Mouse (Mus musculus): ENCODE measurements around the gene Il12a. TPM values are rescaled to one million over a fixed set of nuclear protein-coding genes. Genes with fewer than 3 reads are reported as not detected.
"Not testable (repeated sequence)": the region's sequence is repeated elsewhere in the genome, so short reads cannot be mapped to it uniquely, and the experiment has no call there.

Il12a gene
- polyA plus RNA-seq, 1 experiment from 2014 or later: not detected

DNA sequence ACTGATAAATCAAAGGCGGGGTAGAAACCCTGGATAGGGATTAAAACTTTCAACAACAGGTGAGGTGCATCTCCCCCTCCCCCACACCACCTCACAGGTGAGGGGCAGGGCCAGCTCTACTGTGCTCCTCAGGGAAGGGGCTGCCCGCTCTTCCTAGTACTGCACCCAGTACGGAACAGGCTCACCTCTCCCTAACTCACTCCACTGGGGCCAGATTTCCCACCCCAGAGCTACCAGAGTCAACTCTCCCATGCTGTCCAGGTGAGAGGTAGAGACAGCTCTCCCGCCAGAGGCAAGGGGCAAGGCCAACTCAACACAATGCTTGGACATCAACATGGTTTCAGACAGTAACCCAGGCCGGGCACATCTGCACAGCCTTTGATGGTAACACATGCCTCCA lies 21.1 kb downstream of the Il12a start:
- 90% methylated on average over 5 of the region's 5 CpGs for WGBS
- Histone ChIP-seq H3K4me1 (ENCODE audit: control insufficient read depth, insufficient read depth, low read length) (no peaks in the 10 kb centered on the region), H3K4me2 (ENCODE audit: low read depth, low read length) (no peak overlapping the region), H3K27ac (ENCODE audit: low read depth, low read length) (no peak overlapping the region), H3K4me3 (ENCODE audit: low read depth, low read length) (no peak overlapping the region), H3K9ac (replicated peaks; ENCODE audit: low read depth, low read length) (no peak overlapping the region), H3K27me3 (ENCODE audit: control insufficient read depth, insufficient read depth, low read length) (no peaks in the 10 kb centered on the region), H3K9me3 (ENCODE audit: control insufficient read depth, low read length) (no peaks in the 10 kb centered on the region), H3K36me3 (ENCODE audit: control insufficient read depth, insufficient read depth, low read length) (no peaks in the 10 kb centered on the region)
- ATAC-seq (ENCODE audit: low read depth): no peak

DNA sequence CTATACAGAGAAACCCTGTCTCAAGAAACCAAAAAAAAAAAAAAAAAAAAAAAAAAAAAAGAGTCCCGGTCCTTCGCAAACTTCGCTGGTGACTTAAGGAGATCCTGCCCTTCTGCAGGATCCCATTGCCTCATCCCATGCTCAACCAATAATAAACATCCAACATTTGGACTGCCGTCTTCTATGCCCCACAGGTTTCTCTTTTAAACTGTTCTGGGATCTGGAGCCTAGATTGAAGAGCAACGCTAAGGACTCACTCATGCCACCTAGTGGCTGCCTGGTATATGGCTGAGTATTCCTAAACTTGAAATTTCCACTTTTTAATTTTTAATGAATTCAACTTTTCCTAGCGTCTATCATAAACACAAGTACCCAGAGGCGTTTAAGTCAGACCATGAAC lies 23.1 kb downstream of the Il12a start:
- Histone ChIP-seq H3K9me3 (ENCODE audit: control insufficient read depth, low read length) (no peaks in the 10 kb centered on the region), H3K4me3 (ENCODE audit: low read depth, low read length) (no peak overlapping the region), H3K27ac (ENCODE audit: low read depth, low read length) (no peak overlapping the region), H3K27me3 (ENCODE audit: control insufficient read depth, insufficient read depth, low read length) (no peaks in the 10 kb centered on the region), H3K4me1 (ENCODE audit: control insufficient read depth, insufficient read depth, low read length) (no peaks in the 10 kb centered on the region), H3K4me2 (ENCODE audit: low read depth, low read length) (no peak overlapping the region), H3K9ac (replicated peaks; ENCODE audit: low read depth, low read length) (no peak overlapping the region), H3K36me3 (ENCODE audit: control insufficient read depth, insufficient read depth, low read length) (no peaks in the 10 kb centered on the region)
- ATAC-seq (ENCODE audit: low read depth): no peak
- 14% methylated on average over 7 of the region's 7 CpGs for WGBS

DNA sequence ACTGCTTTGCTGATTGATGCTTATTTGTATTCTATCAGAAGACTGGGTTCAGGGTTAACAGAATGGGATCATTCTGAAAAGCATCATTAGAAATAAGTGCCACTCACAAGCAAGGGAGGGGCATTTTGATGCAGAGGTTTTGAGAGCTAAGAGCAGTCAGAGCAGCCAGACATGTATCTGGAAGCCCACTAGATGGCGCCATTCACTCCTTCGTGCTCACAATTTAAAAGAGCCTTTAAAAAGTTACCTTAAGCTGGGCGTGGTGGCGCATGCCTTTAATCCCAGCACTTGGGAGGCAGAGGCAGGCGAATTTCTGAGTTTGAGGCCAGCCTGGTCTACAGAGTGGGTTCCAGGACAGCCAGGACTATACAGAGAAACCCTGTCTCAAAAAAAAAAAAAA lies 26.9 kb downstream of the Il12a start:
- H3K4me1 ChIP-seq (ENCODE audit: control insufficient read depth, insufficient read depth, low read length); H3K9ac ChIP-seq (replicated peaks; ENCODE audit: low read depth, low read length); H3K27me3 ChIP-seq (ENCODE audit: control insufficient read depth, insufficient read depth, low read length); H3K27ac ChIP-seq (ENCODE audit: low read depth, low read length); H3K36me3 ChIP-seq (ENCODE audit: control insufficient read depth, insufficient read depth, low read length); H3K4me3 ChIP-seq (ENCODE audit: low read depth, low read length); H3K4me2 ChIP-seq (ENCODE audit: low read depth, low read length); ATAC-seq (ENCODE audit: low read depth); H3K9me3 ChIP-seq (ENCODE audit: control insufficient read depth, low read length): not testable (repeated sequence)
- 41% methylated on average over 5 of the region's 5 CpGs for WGBS

DNA sequence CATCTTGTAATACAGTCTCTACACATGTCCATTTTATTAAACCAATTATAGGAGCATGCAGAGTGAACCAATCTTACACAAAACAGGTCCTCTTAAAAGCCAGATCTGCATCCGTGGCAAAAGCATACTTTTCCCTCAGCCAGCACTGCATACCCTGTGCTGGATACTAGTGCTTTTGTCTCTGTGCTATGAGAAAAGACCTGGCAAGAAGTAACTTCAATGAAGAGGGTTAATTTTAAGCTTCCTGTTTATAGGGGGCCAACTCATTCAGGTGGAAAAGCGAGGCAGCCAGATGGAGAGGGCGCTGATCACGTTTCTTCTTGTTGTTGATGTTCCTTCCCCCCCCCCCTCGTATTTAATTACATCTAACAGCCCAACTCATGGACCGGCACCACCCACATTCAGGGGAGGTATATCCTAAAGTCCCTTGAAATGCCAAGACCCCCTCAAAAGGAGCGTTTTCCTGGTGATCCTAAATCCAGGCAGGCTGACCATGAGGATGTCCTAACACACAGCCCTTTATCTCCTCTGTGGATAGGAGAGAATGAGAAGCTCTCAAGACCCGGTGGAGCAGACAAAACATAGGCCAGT lies 28.9 kb downstream of the Il12a start:
- H3K4me1 ChIP-seq (ENCODE audit: control insufficient read depth, insufficient read depth, low read length): no peaks in the 10 kb centered on the region
- no peak overlapping the region for H3K9ac ChIP-seq (replicated peaks; ENCODE audit: low read depth, low read length)
- 78% methylated on average over 8 of the region's 8 CpGs for WGBS
- H3K9me3 ChIP-seq (ENCODE audit: control insufficient read depth, low read length): no peaks in the 10 kb centered on the region
- no peaks in the 10 kb centered on the region for H3K27me3 ChIP-seq (ENCODE audit: control insufficient read depth, insufficient read depth, low read length)
- H3K4me2 ChIP-seq (ENCODE audit: low read depth, low read length): no peak overlapping the region
- H3K4me3 ChIP-seq (ENCODE audit: low read depth, low read length): no peak overlapping the region
- no peak overlapping the region for H3K27ac ChIP-seq (ENCODE audit: low read depth, low read length)
- ATAC-seq (ENCODE audit: low read depth): no peak
- no peaks in the 10 kb centered on the region for H3K36me3 ChIP-seq (ENCODE audit: control insufficient read depth, insufficient read depth, low read length)

DNA sequence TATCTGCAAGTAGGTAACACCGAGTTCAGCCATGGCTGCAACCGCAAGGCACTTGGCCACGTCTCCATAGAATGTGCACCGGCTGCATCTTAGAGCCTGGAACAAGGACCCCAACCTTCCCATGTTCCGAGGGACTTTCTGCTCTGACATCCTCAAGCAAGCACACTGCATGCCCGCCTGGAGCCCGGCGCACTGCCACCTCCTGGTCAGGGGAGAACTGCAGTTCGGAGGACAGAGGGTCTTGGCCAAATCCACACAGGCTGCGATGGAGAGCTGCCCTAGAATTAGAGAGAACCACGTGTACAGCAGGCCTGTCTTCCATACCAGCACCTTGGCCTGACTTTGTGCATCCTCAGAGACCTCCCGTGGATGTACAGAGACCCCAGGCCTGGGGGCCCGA lies 29.8 kb downstream of the Il12a start:
- Histone ChIP-seq H3K4me3 (ENCODE audit: low read depth, low read length) (no peak overlapping the region), H3K27me3 (ENCODE audit: control insufficient read depth, insufficient read depth, low read length) (no peaks in the 10 kb centered on the region), H3K9me3 (ENCODE audit: control insufficient read depth, low read length) (no peaks in the 10 kb centered on the region), H3K27ac (ENCODE audit: low read depth, low read length) (no peak overlapping the region), H3K4me2 (ENCODE audit: low read depth, low read length) (no peak overlapping the region), H3K36me3 (ENCODE audit: control insufficient read depth, insufficient read depth, low read length) (no peaks in the 10 kb centered on the region), H3K4me1 (ENCODE audit: control insufficient read depth, insufficient read depth, low read length) (no peaks in the 10 kb centered on the region), H3K9ac (replicated peaks; ENCODE audit: low read depth, low read length) (no peak overlapping the region)
- peak; percentile 58 for ATAC-seq (ENCODE audit: low read depth)
- 46% methylated on average over 13 of the region's 13 CpGs for WGBS

DNA sequence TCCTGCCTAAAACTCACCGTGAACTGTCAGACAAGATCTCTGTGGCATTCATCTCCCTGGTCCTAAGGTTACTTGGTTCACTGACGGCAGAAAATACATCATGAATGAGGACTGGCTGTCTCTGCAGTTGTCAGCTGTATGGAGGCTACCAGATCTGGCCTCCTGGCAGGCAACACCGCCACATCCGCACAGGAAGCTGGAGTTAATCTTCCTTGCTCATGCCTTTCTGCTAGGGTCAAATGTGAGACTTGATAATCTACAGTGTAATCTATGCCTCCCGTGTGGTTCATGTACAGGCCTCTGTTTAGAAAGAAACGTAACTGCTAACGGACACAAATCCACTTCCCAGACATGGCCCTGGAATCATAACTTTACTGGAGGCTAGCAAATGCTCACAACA lies 51.5 kb downstream of the Il12a start:
- 83% methylated on average over 7 of the region's 7 CpGs for WGBS
- no peak for ATAC-seq (ENCODE audit: low read depth)

DNA sequence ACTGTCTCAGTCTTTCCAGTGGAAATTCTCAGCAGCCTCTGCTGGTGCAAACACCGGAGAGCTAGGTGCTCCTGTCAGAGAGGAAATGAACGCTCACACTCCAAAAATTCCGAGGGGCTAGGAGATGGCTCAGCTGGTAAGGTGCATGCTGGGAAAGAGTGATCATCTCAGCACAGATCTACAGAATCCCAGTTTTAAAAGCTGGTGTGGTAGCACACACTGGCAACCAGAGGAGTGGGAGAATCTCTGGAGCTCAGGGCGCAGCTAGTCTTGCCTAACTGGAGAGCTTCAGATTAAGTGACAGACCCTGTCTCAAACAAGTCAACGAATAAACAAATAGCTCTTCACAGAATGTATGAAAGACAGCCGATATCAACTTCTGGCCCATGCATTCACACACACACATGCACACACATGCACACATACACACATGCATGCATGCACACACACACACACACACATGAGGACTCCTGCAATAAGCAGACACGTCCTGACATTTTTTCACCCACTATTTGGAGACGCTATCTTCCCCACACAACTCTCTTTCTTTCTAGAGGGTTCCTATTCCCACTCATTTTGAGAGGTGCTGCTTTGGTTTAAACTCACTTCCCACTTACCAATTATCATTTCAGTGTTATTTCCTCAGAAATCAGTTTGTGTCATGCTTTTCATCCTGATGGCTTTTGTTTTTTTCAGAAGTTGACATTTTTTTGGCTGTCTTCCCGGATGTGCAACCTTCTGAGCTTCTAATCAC lies 52.5 kb downstream of the Il12a start:
- 89% methylated on average over 9 of the region's 9 CpGs for WGBS
- Histone ChIP-seq H3K4me1 (ENCODE audit: control insufficient read depth, insufficient read depth, low read length) (no peaks in the 10 kb centered on the region), H3K9ac (replicated peaks; ENCODE audit: low read depth, low read length) (no peak overlapping the region), H3K36me3 (ENCODE audit: control insufficient read depth, insufficient read depth, low read length) (no peaks in the 10 kb centered on the region), H3K4me3 (ENCODE audit: low read depth, low read length) (no peak overlapping the region), H3K27ac (ENCODE audit: low read depth, low read length) (no peak overlapping the region), H3K27me3 (ENCODE audit: control insufficient read depth, insufficient read depth, low read length) (no peaks in the 10 kb centered on the region), H3K9me3 (ENCODE audit: control insufficient read depth, low read length) (no peaks in the 10 kb centered on the region), H3K4me2 (ENCODE audit: low read depth, low read length) (no peak overlapping the region)
- no peak for ATAC-seq (ENCODE audit: low read depth)

More for the DNA sequence above, 51.5 kb downstream of the Il12a start:
- Histone ChIP-seq H3K27me3 (ENCODE audit: control insufficient read depth, insufficient read depth, low read length) (no peaks in the 10 kb centered on the region), H3K4me2 (ENCODE audit: low read depth, low read length) (no peak overlapping the region), H3K4me1 (ENCODE audit: control insufficient read depth, insufficient read depth, low read length) (no peaks in the 10 kb centered on the region), H3K27ac (ENCODE audit: low read depth, low read length) (no peak overlapping the region), H3K9ac (replicated peaks; ENCODE audit: low read depth, low read length) (no peak overlapping the region), H3K4me3 (ENCODE audit: low read depth, low read length) (no peak overlapping the region), H3K36me3 (ENCODE audit: control insufficient read depth, insufficient read depth, low read length) (no peaks in the 10 kb centered on the region), H3K9me3 (ENCODE audit: control insufficient read depth, low read length) (no peaks in the 10 kb centered on the region)

DNA sequence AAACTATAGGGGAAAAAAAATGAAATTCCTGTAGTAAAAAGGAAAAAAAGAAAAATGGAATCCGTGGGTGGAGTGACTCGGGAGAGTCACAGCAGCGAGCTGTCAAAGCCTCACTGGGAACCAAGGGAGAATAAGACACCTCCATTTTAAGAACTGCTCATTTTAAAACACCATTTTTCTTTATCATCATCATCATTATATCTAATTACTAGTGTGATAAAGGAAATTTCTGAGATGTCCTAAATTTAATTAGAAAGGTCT lies 53.0 kb downstream of the Il12a start:
- Histone ChIP-seq H3K4me3 (ENCODE audit: low read depth, low read length) (no peak overlapping the region), H3K4me1 (ENCODE audit: control insufficient read depth, insufficient read depth, low read length) (no peaks in the 10 kb centered on the region), H3K9ac (replicated peaks; ENCODE audit: low read depth, low read length) (no peak overlapping the region), H3K9me3 (ENCODE audit: control insufficient read depth, low read length) (no peaks in the 10 kb centered on the region), H3K27me3 (ENCODE audit: control insufficient read depth, insufficient read depth, low read length) (no peaks in the 10 kb centered on the region), H3K27ac (ENCODE audit: low read depth, low read length) (no peak overlapping the region), H3K36me3 (ENCODE audit: control insufficient read depth, insufficient read depth, low read length) (no peaks in the 10 kb centered on the region), H3K4me2 (ENCODE audit: low read depth, low read length) (no peak overlapping the region)
- WGBS: 79% methylated on average over 3 of the region's 3 CpGs
- no peak for ATAC-seq (ENCODE audit: low read depth)

DNA sequence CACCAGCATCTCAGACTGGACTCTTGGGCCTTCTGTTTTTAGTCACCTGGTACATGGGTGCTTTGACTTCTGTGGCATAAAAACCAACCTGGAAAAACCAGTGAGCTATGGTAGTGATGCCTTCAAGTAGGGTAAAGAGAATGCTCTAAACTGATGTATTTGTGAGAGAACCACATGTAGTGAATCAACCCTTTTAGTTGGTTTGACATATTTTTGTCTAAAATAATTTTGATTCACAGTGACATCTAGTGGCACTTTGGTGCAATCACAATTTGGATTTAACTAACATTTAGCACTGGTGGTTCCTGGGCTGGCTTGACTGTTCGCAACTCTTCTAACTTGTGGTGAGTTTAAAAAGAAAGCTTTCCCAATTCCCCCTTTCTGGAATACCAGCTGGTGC lies 53.7 kb downstream of the Il12a start:
- Histone ChIP-seq H3K9ac (replicated peaks; ENCODE audit: low read depth, low read length) (no peak overlapping the region), H3K4me3 (ENCODE audit: low read depth, low read length) (no peak overlapping the region), H3K9me3 (ENCODE audit: control insufficient read depth, low read length) (no peaks in the 10 kb centered on the region), H3K4me2 (ENCODE audit: low read depth, low read length) (no peak overlapping the region), H3K27me3 (ENCODE audit: control insufficient read depth, insufficient read depth, low read length) (no peaks in the 10 kb centered on the region), H3K4me1 (ENCODE audit: control insufficient read depth, insufficient read depth, low read length) (no peaks in the 10 kb centered on the region), H3K36me3 (ENCODE audit: control insufficient read depth, insufficient read depth, low read length) (no peaks in the 10 kb centered on the region), H3K27ac (ENCODE audit: low read depth, low read length) (no peak overlapping the region)
- no peak for ATAC-seq (ENCODE audit: low read depth)
- 95% methylated on average over 1 of the region's 1 CpGs for WGBS
